Mouse (Mus musculus): ENCODE results near the gene Slc15a2.

Gene Slc15a2

DNA sequence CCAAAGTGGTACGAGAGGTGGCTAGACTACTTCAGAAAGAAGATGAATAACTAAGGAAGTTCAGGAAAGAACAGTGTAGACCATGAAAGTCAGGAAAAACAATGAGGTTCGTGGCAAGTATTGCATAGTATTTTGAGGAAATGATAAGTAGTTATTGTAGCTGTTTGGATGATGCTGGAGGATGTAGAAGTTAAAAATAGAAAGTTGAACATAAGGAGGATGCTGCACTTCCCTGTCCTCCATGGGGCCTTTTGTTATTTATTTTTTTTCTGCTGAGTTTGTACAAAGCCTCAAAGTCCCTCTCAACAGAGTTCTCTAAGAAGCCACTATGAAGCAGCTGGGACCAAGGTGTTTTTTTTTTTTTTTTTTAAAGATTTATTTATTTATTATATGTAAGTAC, 37.0 kb downstream of the Slc15a2 start:
- no peak for DNase-seq

DNA sequence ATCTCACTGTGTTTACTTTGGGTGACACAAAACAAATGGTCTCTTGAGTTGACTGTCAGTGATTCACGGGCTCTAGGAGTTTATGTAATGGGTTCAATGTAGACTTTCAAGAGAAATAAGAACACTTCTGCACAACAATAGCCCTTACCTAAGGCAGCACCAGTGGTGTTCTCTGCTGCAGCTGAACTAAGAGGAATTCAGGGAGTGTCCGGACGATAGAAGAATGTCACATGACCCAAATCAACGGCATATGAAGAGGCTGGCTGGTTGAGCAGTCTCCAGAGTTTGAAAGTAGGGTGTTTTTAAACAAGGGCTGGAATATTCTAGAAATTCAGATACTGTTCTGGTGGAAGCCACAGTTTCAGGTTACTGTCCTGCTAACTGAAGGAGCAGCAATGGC, 37.7 kb downstream of the Slc15a2 start:
- no peak for DNase-seq

DNA sequence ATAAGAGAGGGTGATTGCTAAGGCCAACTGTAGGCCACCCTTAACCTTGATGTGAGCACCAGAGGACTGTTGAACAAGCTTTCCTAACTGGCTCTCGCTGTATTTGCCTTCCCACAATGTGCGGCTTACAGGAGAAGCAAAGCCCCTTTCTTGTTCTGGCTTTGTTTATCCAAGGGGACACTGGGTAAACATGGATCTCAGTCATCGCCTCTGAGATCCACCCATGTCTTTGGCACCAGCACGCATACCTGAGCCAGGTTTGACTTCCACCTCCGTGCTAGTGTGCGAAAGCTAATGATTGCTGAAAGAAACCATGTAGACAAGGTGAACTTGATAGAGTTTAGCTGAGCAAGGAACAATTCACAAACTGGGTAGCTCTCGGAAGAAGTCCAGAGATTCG, 41.2 kb downstream of the Slc15a2 start:
- DNase-seq: no peak

DNA sequence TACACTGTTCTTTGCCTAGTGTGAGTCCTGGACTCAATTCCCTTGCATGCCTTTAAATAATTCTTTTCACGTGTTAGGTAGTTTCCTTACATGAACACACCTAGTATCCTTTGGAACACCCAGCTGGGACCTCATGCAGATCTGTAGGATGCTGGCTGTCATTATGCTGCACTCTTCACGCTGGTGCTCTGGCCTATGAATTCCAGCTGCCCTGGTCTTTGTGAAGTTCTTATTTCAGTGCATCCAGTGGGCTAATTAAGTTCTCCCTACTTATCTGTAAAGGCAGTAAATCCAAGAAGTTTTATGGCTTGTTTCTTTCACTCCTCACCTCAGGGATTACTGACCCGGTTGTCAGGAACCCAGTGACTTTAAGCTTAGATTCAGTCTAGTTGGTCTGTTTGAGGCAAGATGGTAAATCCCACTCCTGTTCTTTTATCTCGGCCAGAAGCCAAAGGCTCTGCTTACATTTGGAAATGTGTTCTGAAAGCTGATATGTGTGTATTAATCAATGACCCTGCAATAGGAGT, 45.3 kb downstream of the Slc15a2 start:
- no peak for DNase-seq

DNA sequence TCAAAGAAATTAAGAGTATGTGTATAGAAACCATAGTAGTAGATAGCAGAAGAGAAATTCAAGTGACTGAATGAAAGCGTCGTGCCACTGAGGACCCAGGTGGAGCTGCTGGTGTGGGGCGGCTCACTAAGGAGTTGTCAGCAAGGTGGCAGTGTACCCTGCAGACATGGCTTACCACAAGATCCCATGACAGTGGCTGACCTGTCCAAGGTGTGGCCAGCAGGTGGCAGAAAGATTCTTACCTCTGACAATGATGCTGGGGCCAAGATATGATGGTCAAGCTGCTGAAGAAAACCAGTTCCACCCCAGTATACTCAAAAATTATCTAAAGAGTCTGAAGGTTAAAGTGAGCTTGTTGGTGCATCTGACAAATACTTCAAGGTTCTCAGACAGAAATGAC, 49.3 kb downstream of the Slc15a2 start:
- no peak for DNase-seq

DNA sequence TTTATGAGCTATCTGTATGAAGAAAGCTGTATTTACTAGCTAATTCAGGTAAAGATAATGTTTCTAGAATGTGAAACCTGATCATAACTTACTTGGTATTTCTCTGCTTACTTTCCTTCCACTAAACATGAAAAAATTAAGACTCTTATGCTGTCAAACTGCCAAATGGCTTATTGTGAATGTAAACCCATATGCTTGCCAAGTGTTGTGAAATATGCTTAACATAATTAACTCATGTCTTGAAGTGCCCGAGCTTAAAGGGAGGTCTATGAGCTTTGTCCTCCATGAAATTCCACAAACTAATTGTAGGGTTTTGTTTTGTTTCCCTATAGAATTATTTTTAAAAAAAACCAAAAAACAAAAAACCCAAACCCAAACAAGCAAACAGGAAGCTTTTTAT, 50.9 kb downstream of the Slc15a2 start:
- DNase-seq: no peak

DNA sequence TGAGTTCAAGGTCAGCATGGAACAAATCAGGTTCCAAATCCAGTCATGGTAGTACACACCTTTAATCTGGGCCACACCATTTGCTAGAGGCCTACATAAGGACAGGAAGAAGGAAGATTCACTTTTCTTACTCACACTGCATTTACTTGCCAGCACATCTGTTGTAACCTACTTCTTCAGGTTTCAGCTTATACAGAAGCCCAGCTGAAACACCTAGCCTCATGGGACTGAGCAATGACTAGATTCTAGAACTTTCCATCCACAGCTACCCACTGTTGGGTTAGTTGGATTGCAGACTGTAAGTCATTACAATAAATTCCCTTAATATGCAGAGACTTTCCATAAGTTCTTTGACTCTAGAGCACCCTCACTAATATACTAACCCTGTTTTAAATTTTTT, 52.2 kb downstream of the Slc15a2 start:
- no peak for DNase-seq

DNA sequence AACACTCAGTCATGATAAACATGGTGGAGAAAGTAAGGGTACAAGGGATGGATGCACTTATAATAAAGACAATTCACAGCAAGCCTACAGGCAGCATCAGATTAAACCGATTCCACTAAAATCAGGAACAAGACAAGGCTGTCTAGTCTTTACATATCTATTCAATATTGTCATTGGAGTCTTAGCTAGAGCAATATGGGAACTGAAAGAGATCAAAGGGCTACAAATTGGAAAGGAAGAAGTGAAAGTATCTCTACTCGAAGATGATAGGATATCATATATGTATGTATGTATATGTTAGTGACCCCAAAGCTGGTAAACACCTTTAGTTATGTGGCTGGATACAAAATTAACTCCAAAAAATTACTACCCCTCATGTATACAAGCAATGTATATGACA, 55.8 kb downstream of the Slc15a2 start:
- no peak for DNase-seq

DNA sequence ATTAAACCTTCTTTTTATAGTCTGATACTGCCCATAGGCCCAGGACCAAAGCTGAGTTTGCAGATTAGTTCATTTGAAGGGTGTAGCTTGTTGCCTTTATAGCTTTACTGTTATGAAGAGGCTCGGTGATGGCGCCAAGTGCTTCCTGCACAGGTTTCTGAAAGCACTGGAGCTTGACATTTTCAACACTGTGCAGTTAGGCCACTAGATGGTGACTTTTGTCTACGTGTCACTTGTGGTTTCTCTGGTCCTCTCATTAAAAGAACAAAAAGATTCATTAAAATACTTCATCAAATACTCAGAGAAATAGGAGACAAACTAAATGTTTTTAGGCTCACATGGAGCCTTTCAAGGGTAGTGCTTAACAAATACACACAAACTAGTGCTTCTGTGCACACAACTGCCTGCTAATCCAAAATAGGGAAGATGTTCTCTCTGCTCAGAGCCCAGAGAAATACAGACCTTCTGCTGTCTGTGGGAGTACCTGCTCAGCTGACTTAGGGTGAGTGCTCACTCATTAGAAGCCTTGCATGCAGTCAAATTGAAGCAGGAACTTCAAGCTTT, 60.8 kb downstream of the Slc15a2 start:
- no peak for DNase-seq

DNA sequence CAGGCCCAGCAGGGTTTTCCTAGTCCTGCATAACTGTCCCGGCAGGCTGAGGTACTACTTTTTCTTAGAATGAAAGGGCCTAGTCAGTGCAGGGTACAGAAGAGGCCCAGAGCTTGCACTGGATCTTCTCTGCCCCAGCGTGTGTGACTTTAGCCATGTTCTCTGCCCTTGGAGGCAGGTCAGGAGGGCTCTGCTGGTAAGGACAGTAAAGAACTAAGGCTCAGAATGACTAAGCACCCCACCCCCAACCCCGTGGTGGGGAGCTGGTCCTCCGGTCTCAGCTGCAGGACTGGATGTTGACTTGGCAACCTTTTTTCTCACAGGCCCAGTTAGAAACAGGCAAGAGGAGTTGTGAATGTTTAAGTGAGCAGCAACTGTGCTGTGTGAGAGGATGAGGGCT, 62.0 kb downstream of the Slc15a2 start:
- no peak for DNase-seq

DNA sequence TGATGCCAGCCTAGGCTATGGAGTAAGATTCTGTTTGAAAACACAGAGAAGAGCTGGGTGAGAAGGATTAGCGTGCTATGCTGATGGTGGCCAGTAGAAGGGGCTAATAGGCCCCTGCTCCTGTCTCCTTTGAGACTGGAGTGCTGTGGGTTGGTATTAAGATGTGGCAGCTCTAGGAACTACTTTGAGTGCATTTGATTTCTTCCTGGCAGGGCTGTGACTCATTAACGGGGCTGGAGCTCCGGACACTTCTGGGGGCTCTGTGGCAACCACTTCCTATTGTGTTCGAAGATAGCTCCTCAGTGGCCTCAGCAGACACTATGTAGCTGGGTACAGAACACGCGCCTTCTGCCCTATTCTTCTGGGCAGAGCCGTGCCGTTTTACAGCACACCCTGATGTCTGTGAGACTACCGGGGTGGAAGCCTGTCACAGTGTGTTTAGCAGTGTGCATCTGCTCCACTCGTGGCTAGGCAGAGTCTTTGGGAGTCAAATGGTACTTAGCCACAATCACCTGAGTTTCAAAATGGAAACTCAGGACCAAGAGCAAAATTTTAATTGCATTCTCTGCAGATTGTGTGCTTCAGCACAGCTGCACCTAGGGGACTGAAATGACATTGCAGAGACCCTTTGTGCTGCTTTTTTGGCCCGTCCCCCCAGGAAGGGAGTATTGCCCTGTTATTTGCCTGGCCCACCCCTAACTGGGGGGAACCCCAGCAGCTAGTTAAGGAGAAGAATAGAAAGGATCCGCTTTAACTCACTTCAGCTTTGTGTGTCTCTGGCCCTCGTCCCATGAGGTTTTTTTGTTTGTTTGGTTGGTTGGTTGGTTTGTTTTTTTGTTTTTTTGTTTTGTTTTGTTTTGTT, 64.3 kb downstream of the Slc15a2 start:
- DNase-seq: no peak

DNA sequence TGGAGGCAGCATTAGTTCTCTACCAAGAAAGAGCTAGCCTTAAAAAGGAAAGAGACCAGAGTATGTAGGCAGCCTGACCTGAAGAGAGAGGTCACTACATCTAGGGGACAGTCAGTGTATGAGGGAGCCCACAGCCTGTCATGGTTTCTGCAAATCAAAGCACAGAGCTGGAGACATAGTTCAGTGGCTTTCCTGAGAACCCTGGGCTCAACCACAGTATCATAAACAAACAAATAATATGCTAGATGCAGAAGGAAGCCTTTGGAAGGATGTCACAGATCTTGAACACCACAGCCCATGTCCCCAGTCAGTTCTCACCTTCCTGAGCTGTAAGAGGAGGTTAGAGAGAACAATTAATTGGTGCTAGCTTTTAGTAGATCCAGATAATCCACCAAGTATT, 66.1 kb downstream of the Slc15a2 start:
- no peak for DNase-seq

DNA sequence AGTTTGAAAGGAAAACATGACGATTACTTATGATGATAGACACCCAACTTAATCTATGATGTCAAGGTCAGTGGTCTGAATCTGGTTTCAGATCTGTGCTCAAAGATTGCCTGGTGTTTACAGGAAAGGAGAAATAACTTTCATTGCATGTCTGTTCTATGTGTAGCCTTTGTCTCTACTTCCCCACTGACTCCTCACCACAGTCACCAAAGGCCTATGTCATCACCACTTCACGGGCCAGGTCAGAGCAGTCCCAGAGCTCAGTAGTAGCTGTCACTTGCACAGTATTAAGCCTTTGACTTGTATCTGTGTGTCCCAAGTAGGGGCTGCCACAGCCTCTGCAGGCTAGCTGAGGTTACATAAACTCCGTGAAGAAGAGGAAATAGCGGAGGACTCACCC, 67.3 kb downstream of the Slc15a2 start:
- DNase-seq: no peak

DNA sequence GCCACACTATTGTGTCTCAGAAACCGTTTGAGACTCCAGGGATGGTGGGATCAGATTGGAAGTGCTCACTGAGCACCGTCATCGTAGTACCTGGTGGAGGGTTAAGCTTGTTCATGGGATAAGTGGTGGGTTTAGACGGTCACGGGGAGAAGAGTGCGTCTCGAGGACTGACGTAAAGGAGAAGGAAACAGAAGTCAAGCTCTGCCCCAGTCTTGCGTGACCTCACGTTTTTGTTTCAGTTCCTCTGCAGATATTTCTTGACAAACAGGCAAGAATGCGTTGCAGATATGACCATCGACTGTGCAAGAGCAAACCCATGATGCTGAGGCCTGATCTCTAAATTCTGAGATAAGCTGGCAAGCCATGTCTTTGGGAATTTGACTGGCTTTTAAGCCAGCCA, 73.0 kb downstream of the Slc15a2 start:
- no peak for DNase-seq

DNA sequence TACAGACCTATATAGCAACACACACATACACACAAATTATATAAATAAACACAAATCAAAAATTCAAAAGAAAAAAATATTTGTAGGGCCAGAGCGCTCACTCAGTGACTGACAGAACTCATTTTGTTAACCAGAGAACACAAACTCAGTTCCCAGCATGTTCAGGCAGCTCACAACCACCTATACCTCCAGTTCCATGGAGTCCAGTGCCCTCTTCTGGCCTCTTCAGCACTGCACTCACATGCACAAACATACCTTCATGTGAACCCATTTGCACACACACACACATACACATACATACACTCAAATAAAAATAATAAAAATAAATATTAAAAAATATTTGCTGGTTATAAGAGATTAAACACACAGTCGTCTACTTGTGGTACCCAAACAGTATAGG, 74.0 kb downstream of the Slc15a2 start:
- DNase-seq: no peak

DNA sequence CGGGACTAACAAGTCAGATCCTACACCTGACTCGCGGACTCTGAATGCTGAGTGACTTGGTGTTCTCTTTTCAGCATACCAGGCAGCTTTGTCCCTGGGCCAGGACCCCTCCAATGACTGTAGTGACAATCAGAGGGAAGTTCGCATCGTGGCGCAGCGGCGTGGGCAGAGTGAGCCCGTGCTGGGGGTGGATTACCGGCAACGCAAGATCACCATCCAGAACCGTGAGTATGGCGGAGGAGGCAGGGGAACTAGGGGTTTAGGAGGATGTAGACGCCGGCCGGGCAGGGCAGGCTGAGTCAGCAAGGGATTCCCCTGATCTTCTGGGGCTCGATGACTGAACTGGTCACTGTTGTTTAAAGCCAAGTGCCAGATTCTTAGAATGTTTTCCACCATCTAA, 75.4 kb downstream of the Slc15a2 start:
- no peak for DNase-seq

DNA sequence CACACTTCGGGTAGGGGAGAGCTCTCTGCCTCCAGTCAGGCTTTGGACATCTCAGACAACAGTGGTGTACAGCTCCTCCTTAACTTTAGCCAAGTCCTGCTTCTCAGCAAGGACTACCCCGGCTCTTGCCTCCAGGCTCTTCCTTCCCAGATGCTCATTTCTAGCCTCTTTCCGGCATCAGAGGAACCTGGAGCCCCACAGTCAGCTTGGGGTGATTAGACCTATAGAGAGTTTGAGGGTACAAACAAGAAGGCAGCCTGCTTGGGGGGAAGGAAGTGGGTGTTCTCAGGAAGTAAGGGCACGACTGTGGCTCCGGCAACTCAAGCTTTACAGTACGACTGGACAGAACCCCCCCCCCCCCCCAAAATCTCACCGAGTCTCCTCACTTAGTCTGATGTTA, 76.0 kb downstream of the Slc15a2 start:
- no peak for DNase-seq

DNA sequence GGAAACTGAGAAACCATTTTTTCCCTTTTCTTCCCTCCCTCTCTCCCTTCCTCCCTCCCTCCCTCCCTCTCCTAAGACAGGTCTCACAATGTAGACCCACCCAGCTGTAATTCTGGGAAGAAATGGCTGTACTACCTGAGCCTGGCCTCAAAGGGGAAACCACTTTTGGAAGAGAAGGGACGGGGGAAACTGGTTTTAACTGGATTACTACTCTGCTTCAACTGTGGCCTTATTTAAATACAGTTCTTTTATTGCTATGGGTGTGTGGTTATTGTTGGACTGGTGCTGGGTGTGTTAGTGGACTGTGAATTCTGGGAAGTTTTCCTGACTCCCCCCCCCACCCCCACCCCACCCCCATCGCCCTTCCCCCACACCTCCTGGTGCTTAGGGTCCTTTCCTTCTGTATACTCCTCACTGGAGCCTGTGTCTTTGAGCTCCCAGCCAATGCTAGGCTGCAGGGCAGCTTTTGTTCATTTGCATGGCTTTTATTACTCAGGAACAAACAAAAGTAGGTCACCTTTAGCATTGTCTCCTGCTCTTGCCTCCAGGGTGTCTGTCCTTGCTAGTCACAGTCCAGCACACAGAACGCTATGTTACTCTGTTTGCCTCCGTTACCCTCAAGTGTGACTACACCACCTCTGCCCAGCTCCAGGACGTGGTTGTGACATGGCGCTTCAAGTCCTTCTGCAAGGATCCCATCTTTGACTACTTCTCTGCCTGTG, 76.9 kb downstream of the Slc15a2 start:
- DNase-seq: peak in 1 of 2 experiments; percentile 16

DNA sequence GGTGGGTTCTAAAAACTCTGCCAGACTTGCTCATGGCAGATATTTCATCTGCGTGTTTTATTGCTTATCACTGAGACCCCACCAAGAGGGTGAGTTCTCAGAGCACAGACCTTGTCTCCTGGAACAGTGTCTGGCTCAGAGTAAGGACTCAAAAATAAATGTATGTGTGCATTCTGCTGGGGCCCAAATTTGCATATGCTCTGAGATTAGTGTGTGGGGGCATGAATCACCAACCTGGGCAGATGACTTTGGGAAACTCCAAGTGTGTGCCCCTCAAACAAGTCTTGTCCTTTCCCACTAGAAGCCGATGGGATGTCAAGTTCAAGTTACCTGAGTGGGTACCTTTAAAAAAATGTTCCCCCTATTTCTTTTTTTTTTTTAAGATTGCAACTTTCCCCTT, 84.3 kb downstream of the Slc15a2 start:
- no peak for DNase-seq

Measured in cerebellum, adult 18-20 months (tissue).